Mouse (Mus musculus): ENCODE results near the gene Snx29. TPM values are rescaled to one million over a fixed set of nuclear protein-coding genes. Genes with fewer than 3 reads are reported as not detected.
A peak's percentile ranks its signal among the peaks of the same experiment; 100 is the strongest.

Gene Snx29
- polyA plus RNA-seq, 1 experiment, result 8.4 TPM

GRCm38 (mm10) chr16:11728627-11729026, 405.9 kb downstream of the Snx29 start:
- Histone ChIP-seq H3K4me3 (replicated peaks; ENCODE audit: insufficient read depth, low read depth, low read length) (no peak overlapping the region), H3K27ac (ENCODE audit: insufficient read depth, low read length) (no peak overlapping the region), H3K27me3 (ENCODE audit: control insufficient read depth, insufficient read depth, low read length) (no peaks in the 10 kb centered on the region), H3K4me1 (ENCODE audit: control insufficient read depth, insufficient read depth, low read length) (no peaks in the 10 kb centered on the region; the same call in 1 of the 2 replicates)
- WGBS, result 80% methylated on average over 3 of the region's 3 CpGs
- DNase-seq, result no peak
- TF ChIP-seq CTCF (IDR thresholded peaks at IDR 0.05; ENCODE audit: borderline replicate concordance, insufficient read depth, low read depth, low read length) (no peak), POLR2A (IDR thresholded peaks at IDR 0.05; ENCODE audit: borderline replicate concordance, insufficient read depth, low read length) (no peak)

- DNase-seq, result no peak
Observed at GRCm38 (mm10) chr16:11729111-11729510, 406.4 kb downstream of the Snx29 start.

GRCm38 (mm10) chr16:11729815-11730214, 407.1 kb downstream of the Snx29 start:
- Histone ChIP-seq H3K4me3 (replicated peaks; ENCODE audit: insufficient read depth, low read depth, low read length) (no peak overlapping the region), H3K27ac (ENCODE audit: insufficient read depth, low read length) (no peak overlapping the region), H3K27me3 (ENCODE audit: control insufficient read depth, insufficient read depth, low read length) (no peaks in the 10 kb centered on the region), H3K4me1 (ENCODE audit: control insufficient read depth, insufficient read depth, low read length) (no peaks in the 10 kb centered on the region; the same call in 1 of the 2 replicates)
- TF ChIP-seq POLR2A (IDR thresholded peaks at IDR 0.05; ENCODE audit: borderline replicate concordance, insufficient read depth, low read length) (no peak), CTCF (IDR thresholded peaks at IDR 0.05; ENCODE audit: borderline replicate concordance, insufficient read depth, low read depth, low read length) (no peak)
- DNase-seq, result no peak
- WGBS, result 93% methylated on average over 5 of the region's 5 CpGs

More at GRCm38 (mm10) chr16:11729111-11729510, 406.4 kb downstream of the Snx29 start:
- Histone ChIP-seq H3K27me3 (ENCODE audit: control insufficient read depth, insufficient read depth, low read length) (no peaks in the 10 kb centered on the region), H3K4me1 (ENCODE audit: control insufficient read depth, insufficient read depth, low read length) (no peaks in the 10 kb centered on the region; the same call in 1 of the 2 replicates), H3K4me3 (replicated peaks; ENCODE audit: insufficient read depth, low read depth, low read length) (no peak overlapping the region), H3K27ac (ENCODE audit: insufficient read depth, low read length) (no peak overlapping the region)
- 93% methylated on average over 6 of the region's 6 CpGs for WGBS
- TF ChIP-seq POLR2A (IDR thresholded peaks at IDR 0.05; ENCODE audit: borderline replicate concordance, insufficient read depth, low read length) (no peak), CTCF (IDR thresholded peaks at IDR 0.05; ENCODE audit: borderline replicate concordance, insufficient read depth, low read depth, low read length) (no peak)

- no peak for DNase-seq
- H3K4me3 ChIP-seq (replicated peaks; ENCODE audit: insufficient read depth, low read depth, low read length), result no peak overlapping the region
- no peaks in the 10 kb centered on the region; the same call in 1 of the 2 replicates for H3K4me1 ChIP-seq (ENCODE audit: control insufficient read depth, insufficient read depth, low read length)
- TF ChIP-seq POLR2A (IDR thresholded peaks at IDR 0.05; ENCODE audit: borderline replicate concordance, insufficient read depth, low read length) (no peak), CTCF (IDR thresholded peaks at IDR 0.05; ENCODE audit: borderline replicate concordance, insufficient read depth, low read depth, low read length) (no peak)
- 69% methylated on average over 5 of the region's 5 CpGs for WGBS
- H3K27ac ChIP-seq (ENCODE audit: insufficient read depth, low read length), result no peak overlapping the region
- H3K27me3 ChIP-seq (ENCODE audit: control insufficient read depth, insufficient read depth, low read length), result no peaks in the 10 kb centered on the region
Observed at GRCm38 (mm10) chr16:11731014-11731535, 408.4 kb downstream of the Snx29 start.

DNA sequence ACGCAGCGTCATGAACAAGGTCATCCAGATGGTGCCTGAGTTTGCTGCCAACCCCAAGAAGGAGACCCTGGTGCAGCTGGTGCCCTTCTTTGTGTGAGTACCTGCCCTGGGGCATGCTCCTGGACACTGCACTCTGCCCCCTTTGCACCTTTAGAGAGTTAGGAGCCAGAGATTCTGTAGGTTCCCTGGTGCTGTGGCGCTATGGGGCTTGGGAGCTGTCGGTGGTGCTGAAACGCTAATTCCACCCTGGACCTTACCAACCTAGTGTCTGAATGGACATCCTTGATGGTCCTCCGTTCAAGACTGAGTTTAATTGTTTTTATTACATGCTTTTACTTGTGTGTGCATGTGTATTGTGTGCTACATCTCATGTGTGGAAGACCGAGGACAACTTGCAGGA, 415.6 kb downstream of the Snx29 start:
- WGBS, result 78% methylated on average over 7 of the region's 7 CpGs
- Histone ChIP-seq H3K27ac (ENCODE audit: insufficient read depth, low read length) (no peak overlapping the region), H3K27me3 (ENCODE audit: control insufficient read depth, insufficient read depth, low read length) (no peaks in the 10 kb centered on the region), H3K4me3 (replicated peaks; ENCODE audit: insufficient read depth, low read depth, low read length) (no peak overlapping the region), H3K4me1 (ENCODE audit: control insufficient read depth, insufficient read depth, low read length) (peaks cover 22% of the 10 kb centered on the region)
- peak in 1 of 2 experiments; percentile 3 for DNase-seq
- TF ChIP-seq POLR2A (IDR thresholded peaks at IDR 0.05; ENCODE audit: borderline replicate concordance, insufficient read depth, low read length), result no peak
- TF ChIP-seq CTCF (IDR thresholded peaks at IDR 0.05; ENCODE audit: borderline replicate concordance, insufficient read depth, low read depth, low read length), result no peak

DNA sequence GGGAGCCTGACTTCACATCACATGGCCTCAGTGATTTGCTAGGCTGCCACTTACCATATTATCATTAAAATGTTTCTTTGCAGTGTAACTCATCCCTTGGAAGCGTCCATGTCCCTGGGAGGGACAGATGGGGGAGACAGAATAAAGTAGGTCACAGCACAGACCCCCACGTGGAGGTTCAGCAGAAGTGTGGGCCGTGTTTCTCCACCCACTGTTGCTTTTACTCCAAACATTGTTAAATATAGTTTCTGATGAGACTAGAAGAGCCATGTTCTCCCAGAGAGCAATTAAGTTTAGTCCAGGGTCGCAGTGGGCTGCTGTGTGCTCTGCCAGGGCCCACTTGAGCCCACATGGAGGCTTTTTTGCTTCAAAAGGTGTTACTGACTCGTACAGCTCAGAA, 419.2 kb downstream of the Snx29 start:
- WGBS, result 44% methylated on average over 5 of the region's 5 CpGs
- Histone ChIP-seq H3K27ac (ENCODE audit: insufficient read depth, low read length) (no peak overlapping the region), H3K4me3 (replicated peaks; ENCODE audit: insufficient read depth, low read depth, low read length) (no peak overlapping the region), H3K4me1 (ENCODE audit: control insufficient read depth, insufficient read depth, low read length) (peaks cover 25% of the 10 kb centered on the region), H3K27me3 (ENCODE audit: control insufficient read depth, insufficient read depth, low read length) (no peaks in the 10 kb centered on the region)
- no peak for TF ChIP-seq CTCF (IDR thresholded peaks at IDR 0.05; ENCODE audit: borderline replicate concordance, insufficient read depth, low read depth, low read length)
- TF ChIP-seq POLR2A (IDR thresholded peaks at IDR 0.05; ENCODE audit: borderline replicate concordance, insufficient read depth, low read length), result no peak
- DNase-seq, result no peak

GRCm38 (mm10) chr16:11742351-11742750, 419.6 kb downstream of the Snx29 start:
- no peak overlapping the region for H3K27ac ChIP-seq (ENCODE audit: insufficient read depth, low read length)
- H3K4me1 ChIP-seq (ENCODE audit: control insufficient read depth, insufficient read depth, low read length), result peaks cover 25% of the 10 kb centered on the region
- no peak for TF ChIP-seq POLR2A (IDR thresholded peaks at IDR 0.05; ENCODE audit: borderline replicate concordance, insufficient read depth, low read length)
- TF ChIP-seq CTCF (IDR thresholded peaks at IDR 0.05; ENCODE audit: borderline replicate concordance, insufficient read depth, low read depth, low read length), result no peak
- no peaks in the 10 kb centered on the region for H3K27me3 ChIP-seq (ENCODE audit: control insufficient read depth, insufficient read depth, low read length)
- WGBS, result 92% methylated on average over 7 of the region's 7 CpGs
- peak in 1 of 2 experiments; percentile 14 for DNase-seq
- H3K4me3 ChIP-seq (replicated peaks; ENCODE audit: insufficient read depth, low read depth, low read length), result no peak overlapping the region

- WGBS, result 63% methylated on average over 3 of the region's 3 CpGs
- H3K4me3 ChIP-seq (replicated peaks; ENCODE audit: insufficient read depth, low read depth, low read length), result no peak overlapping the region
- no peak for TF ChIP-seq POLR2A (IDR thresholded peaks at IDR 0.05; ENCODE audit: borderline replicate concordance, insufficient read depth, low read length)
- no peak for TF ChIP-seq CTCF (IDR thresholded peaks at IDR 0.05; ENCODE audit: borderline replicate concordance, insufficient read depth, low read depth, low read length)
- no peak overlapping the region for H3K27ac ChIP-seq (ENCODE audit: insufficient read depth, low read length)
- H3K27me3 ChIP-seq (ENCODE audit: control insufficient read depth, insufficient read depth, low read length), result no peaks in the 10 kb centered on the region
- H3K4me1 ChIP-seq (ENCODE audit: control insufficient read depth, insufficient read depth, low read length), result peaks cover 25% of the 10 kb centered on the region
- no peak for DNase-seq
Observed at GRCm38 (mm10) chr16:11743013-11743412, 420.3 kb downstream of the Snx29 start.
